Mouse (Mus musculus) small intestine, adult 2 months (tissue): ENCODE data around the gene Bak1.

ENCODE experiments used
- CTCF ChIP-seq: fragments of 200-500 bp; IDR thresholded peaks from 2 replicates; pipeline ENCODE4 v1.5.1; 2012; ENCODE audit warnings: low read depth, mild to moderate bottlenecking, control low read depth, inconsistent platforms, low read length, moderate library complexity, mixed read lengths; ENCODE audit not compliant: insufficient replicate concordance, insufficient read length; ENCODE audit errors: extremely low read depth
- POLR2A ChIP-seq: fragments of 200-500 bp; IDR thresholded peaks from 2 replicates; pipeline ENCODE4 v1.6.1; 2012; ENCODE audit warnings: low read depth, mild to moderate bottlenecking, control low read depth, inconsistent platforms, low read length, moderate library complexity

DNA sequence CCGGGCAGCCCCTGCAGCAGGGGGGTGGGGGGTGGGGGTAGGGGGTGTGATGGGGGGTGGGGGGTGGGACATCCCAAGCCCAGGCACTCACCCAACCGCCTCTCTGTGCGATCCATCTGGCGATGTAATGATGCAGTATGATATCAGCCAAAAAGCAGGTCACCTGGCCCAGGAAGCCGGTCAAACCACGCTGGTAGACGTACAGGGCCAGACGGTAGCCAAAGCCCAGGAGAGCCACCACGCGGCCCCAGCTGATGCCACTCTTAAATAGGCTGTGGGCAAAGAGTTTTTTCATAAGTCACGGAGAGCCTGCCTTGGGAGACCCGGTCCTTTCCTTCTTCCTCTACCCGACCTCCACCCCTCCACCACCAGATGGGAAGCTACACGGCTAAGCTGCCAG lies 7.7 kb downstream of the Bak1 start:
- TF ChIP-seq POLR2A (no peak), CTCF (no peak)
